Mouse (Mus musculus) splenic B cell, adult 2 months (primary cell): ENCODE data around the gene Syngr3.
"Not testable (repeated sequence)": the region's sequence is repeated elsewhere in the genome, so short reads cannot be mapped to it uniquely, and the experiment has no call there.

Source experiments
- DNase-seq: peaks from one replicate; pipeline ENCODE4 v3.0.0-alpha.2; 2011; ENCODE audit warnings: low read depth, low spot score
- H3K27me3 ChIP-seq: 2 replicates; pipeline ENCODE4 v1.6.1; 2012; ENCODE audit warnings: mild to moderate bottlenecking, low read length, moderate library complexity, mixed read lengths; ENCODE audit not compliant: control insufficient read depth, poor library complexity, insufficient read depth, severe bottlenecking
- H3K36me3 ChIP-seq: 2 replicates; pipeline ENCODE4 v1.6.1; 2012; ENCODE audit warnings: mild to moderate bottlenecking, low read length, moderate library complexity, mixed read lengths; ENCODE audit not compliant: control insufficient read depth, poor library complexity, insufficient read depth, severe bottlenecking

Gene Syngr3

GRCm38 (mm10) chr17:24724184-24724583, 34.4 kb upstream of the Syngr3 start, which contains the start of gene Ndufb10:
Gene Ndufb10 (minus strand): TSS chr17:24724478.
- peak; percentile 97 for DNase-seq
- Histone ChIP-seq H3K36me3 (peaks cover 7% of the 10 kb centered on the region; the same call in 1 of the 2 replicates), H3K27me3 (no peaks in the 10 kb centered on the region)

GRCm38 (mm10) chr17:24723881-24724180, 34.1 kb upstream of the Syngr3 start:
- H3K27me3 ChIP-seq, result no peaks in the 10 kb centered on the region
- DNase-seq, result no peak
- peaks cover 7% of the 10 kb centered on the region; the same call in 1 of the 2 replicates for H3K36me3 ChIP-seq

- no peak for DNase-seq
Measured at GRCm38 (mm10) chr17:24723122-24723880, 33.5 kb upstream of the Syngr3 start.

GRCm38 (mm10) chr17:24722220-24722924, 32.6 kb upstream of the Syngr3 start:
- Histone ChIP-seq H3K36me3 (peaks cover 7% of the 10 kb centered on the region; the same call in 1 of the 2 replicates), H3K27me3 (no peaks in the 10 kb centered on the region)
- no peak for DNase-seq

More at GRCm38 (mm10) chr17:24723122-24723880, 33.5 kb upstream of the Syngr3 start:
- Histone ChIP-seq H3K36me3 (peaks cover 7% of the 10 kb centered on the region; the same call in 1 of the 2 replicates), H3K27me3 (no peaks in the 10 kb centered on the region)

GRCm38 (mm10) chr17:24721383-24721955, 31.7 kb upstream of the Syngr3 start:
- not testable (repeated sequence) for DNase-seq, H3K36me3 ChIP-seq, H3K27me3 ChIP-seq

- not testable (repeated sequence) for H3K27me3 ChIP-seq, DNase-seq, H3K36me3 ChIP-seq
Measured at GRCm38 (mm10) chr17:24720616-24721015, 30.9 kb upstream of the Syngr3 start.

- H3K27me3 ChIP-seq, result no peaks in the 10 kb centered on the region
- peak; percentile 99 for DNase-seq
Measured at GRCm38 (mm10) chr17:24719494-24720222, 29.9 kb upstream of the Syngr3 start.

GRCm38 (mm10) chr17:24718938-24719337, 29.2 kb upstream of the Syngr3 start:
- not testable (repeated sequence) for DNase-seq, H3K27me3 ChIP-seq, H3K36me3 ChIP-seq

More at GRCm38 (mm10) chr17:24719494-24720222, 29.9 kb upstream of the Syngr3 start:
- H3K36me3 ChIP-seq, result peaks cover 7% of the 10 kb centered on the region; the same call in 1 of the 2 replicates

- Histone ChIP-seq H3K27me3 (no peaks in the 10 kb centered on the region), H3K36me3 (peaks cover 7% of the 10 kb centered on the region; the same call in 1 of the 2 replicates)
- no peak for DNase-seq
Measured at GRCm38 (mm10) chr17:24717943-24718342, 28.2 kb upstream of the Syngr3 start, which contains the start of the genes Rnf151 and Rps2. Gene Rnf151 (minus strand): TSS chr17:24718063. Gene Rps2 (plus strand): TSS chr17:24718116.

- no peak for DNase-seq
- H3K27me3 ChIP-seq, result no peaks in the 10 kb centered on the region
- 0 out of 2 replicates have a peak, but pooled peaks cover 2% of the 10 kb centered on the region for H3K36me3 ChIP-seq
Measured at GRCm38 (mm10) chr17:24716166-24716682, 26.5 kb upstream of the Syngr3 start.

- Histone ChIP-seq H3K36me3 (0 out of 2 replicates have a peak, but pooled peaks cover under 1% of the 10 kb centered on the region), H3K27me3 (no peaks in the 10 kb centered on the region)
- no peak for DNase-seq
Measured at GRCm38 (mm10) chr17:24715556-24715955, 25.8 kb upstream of the Syngr3 start.

- H3K36me3 ChIP-seq, result no peaks in the 10 kb centered on the region; the same call in 1 of the 2 replicates
- H3K27me3 ChIP-seq, result no peaks in the 10 kb centered on the region
- peak; percentile 71 for DNase-seq
Measured at GRCm38 (mm10) chr17:24708646-24709045, 18.9 kb upstream of the Syngr3 start.

- Histone ChIP-seq H3K36me3 (no peaks in the 10 kb centered on the region; the same call in 1 of the 2 replicates), H3K27me3 (no peaks in the 10 kb centered on the region)
- DNase-seq, result peak; percentile 45
Measured at GRCm38 (mm10) chr17:24707801-24708425, 18.2 kb upstream of the Syngr3 start.
